Mouse (Mus musculus) hindbrain, embryonic 16.5 days (tissue): ENCODE measurements around the gene Zdhhc6. TPM values are rescaled to one million over a fixed set of nuclear protein-coding genes. Genes with fewer than 3 reads are reported as not detected.

Source experiments
- ATAC-seq: fragments of 200-750 bp; cut with Nextera tagmentation; 2 replicates; pipeline ENCODE4 v1.8.0; 2017; ENCODE audit warnings: moderate TSS enrichment, moderate library complexity
- H3K27ac ChIP-seq: fragments of 300-500 bp; sonication (generic); 2 replicates; pipeline ENCODE4 v1.5.1; 2014; ENCODE audit warnings: low read depth, mild to moderate bottlenecking, control low read depth, low read length, moderate library complexity
- H3K27me3 ChIP-seq: fragments of 300-500 bp; sonication (generic); replicated peaks from 2 replicates; pipeline ENCODE4 v1.6.1; 2014; ENCODE audit warnings: low read length; ENCODE audit not compliant: control insufficient read depth, insufficient read depth
- H3K36me3 ChIP-seq: fragments of 300-500 bp; sonication (generic); 2 replicates; pipeline ENCODE4 v1.6.1; 2014; ENCODE audit warnings: mild to moderate bottlenecking, low read length, moderate library complexity, mixed read lengths; ENCODE audit not compliant: control insufficient read depth, insufficient read depth
- H3K4me1 ChIP-seq: fragments of 300-500 bp; sonication (generic); 2 replicates; pipeline ENCODE4 v1.6.1; 2014; ENCODE audit warnings: low read depth, low read length; ENCODE audit not compliant: control insufficient read depth, insufficient read depth
- H3K4me2 ChIP-seq: fragments of 300-500 bp; sonication (generic); 2 replicates; pipeline ENCODE4 v1.6.1; 2014; ENCODE audit warnings: mild to moderate bottlenecking, low read length, control low read depth, moderate library complexity
- H3K4me3 ChIP-seq: fragments of 300-500 bp; sonication (generic); 2 replicates; pipeline ENCODE4 v1.5.1; 2014; ENCODE audit warnings: mild to moderate bottlenecking, low read length, control low read depth, moderate library complexity
- H3K9ac ChIP-seq: fragments of 300-500 bp; sonication (generic); 2 replicates; pipeline ENCODE4 v1.6.1; 2014; ENCODE audit warnings: low read depth, mild to moderate bottlenecking, control low read depth, low read length, moderate library complexity
- H3K9me3 ChIP-seq: fragments of 300-500 bp; sonication (generic); 2 replicates; pipeline ENCODE4 v1.6.1; 2014; ENCODE audit warnings: mild to moderate bottlenecking, low read length, moderate library complexity; ENCODE audit not compliant: control insufficient read depth
- WGBS: fragments of 180-500 bp; shearing (Covaris S2); extraction: QIAGEN DNeasy Blood & Tissue Kit; methylation state at CpG from one replicate; pipeline ENCODE4 v1.1.7; 2014; 5-methylcytosine and 5-hydroxymethylcytosine counted together
- polyA plus RNA-seq: library from polyadenylated mRNA; unstranded; fragments of >200 nt; fragmentation: Nextera tagmentation; extraction: Ambion mirVana; gene quantifications from 2 replicates; pipeline ENCODE4 v1.2.1, GENCODE M21; 2015

The Zdhhc6 gene
- polyA plus RNA-seq, 1 experiment from 2014 or later = 65.8 TPM

DNA sequence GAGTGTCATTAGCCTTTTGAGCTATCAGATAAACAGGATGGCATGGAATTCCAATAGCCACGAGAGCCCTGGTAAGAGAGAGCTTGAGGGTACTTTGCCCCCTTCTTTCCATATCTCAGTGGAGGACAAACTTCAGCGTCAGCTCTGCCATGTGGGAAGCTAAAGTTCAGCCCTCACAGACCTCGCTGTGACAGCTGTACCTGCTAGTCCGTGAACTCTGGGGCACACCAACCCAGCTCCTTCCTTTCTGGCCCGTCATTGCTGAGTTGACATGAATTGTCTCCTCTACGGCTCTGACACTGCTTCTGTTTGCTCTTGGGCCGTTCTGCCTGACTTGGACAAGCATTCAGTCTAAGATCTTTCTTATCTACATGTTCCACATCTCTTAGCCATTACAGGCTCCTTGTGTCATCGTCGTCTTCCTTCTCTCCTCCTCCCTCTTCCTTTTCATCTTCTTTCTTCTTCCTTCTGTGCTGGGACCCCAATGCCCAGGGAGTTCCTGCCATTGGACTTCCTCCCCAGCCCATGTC, 67.8 kb downstream of the Zdhhc6 start:
- no peaks in the 10 kb centered on the region for H3K9me3 ChIP-seq
- H3K36me3 ChIP-seq = no peaks in the 10 kb centered on the region
- H3K4me2 ChIP-seq = no peak overlapping the region
- H3K9ac ChIP-seq = no peak overlapping the region
- no peak for ATAC-seq
- WGBS = 75% methylated on average over 9 of the region's 9 CpGs
- no peak overlapping the region for H3K4me3 ChIP-seq
- H3K27me3 ChIP-seq = no peaks in the 10 kb centered on the region
- peaks cover 2% of the 10 kb centered on the region; the same call in 1 of the 2 replicates for H3K4me1 ChIP-seq
- no peak overlapping the region for H3K27ac ChIP-seq

DNA sequence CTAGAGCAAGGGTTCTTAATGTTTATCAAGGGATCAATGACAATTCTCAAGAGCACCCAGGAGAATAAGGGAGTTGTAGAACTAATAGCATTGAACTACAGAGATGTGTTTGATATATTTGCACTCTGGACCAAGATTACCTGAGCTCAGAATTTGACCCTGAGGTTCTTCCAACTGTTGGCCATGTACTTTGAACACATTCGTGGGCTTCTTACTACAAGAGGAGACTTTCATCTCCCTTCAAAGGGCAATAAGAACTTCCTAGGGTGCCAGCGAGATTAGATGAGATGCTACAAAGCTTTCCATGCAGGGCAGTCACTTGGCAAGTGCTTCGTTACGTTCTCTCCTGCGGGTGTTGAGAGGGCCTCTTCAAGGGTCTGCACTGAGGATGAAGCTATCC, 68.3 kb downstream of the Zdhhc6 start:
- Histone ChIP-seq H3K9ac (no peak overlapping the region), H3K27me3 (no peaks in the 10 kb centered on the region), H3K36me3 (no peaks in the 10 kb centered on the region), H3K27ac (no peak overlapping the region), H3K9me3 (no peaks in the 10 kb centered on the region), H3K4me1 (no peaks in the 10 kb centered on the region), H3K4me2 (no peak overlapping the region), H3K4me3 (no peak overlapping the region)
- ATAC-seq = no peak
- whole genome bisulfite sequencing = 87% methylated on average over 5 of the region's 5 CpGs

DNA sequence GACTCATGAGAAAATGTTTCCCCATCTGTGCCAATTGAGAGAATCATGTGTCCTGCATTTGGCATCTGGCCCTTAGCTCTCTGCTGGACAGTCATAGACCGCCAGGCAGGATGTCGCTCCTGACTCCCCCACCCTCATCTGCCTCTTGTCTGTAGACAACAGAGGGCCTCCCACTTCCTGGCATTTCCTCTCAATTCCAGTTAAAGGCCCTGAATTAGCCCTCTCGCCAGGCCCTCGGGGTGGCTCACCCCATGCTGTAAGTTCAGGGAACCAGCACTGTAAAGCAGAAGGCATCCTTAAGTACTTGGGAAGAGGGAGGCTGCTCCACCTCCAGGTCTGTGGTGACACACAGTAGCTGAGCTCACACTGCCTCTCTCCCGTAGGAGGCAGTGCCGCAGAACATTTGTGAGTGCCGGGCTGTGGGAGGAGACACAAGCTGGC, 71.0 kb downstream of the Zdhhc6 start:
- Histone ChIP-seq H3K9ac (no peak overlapping the region), H3K27me3 (no peaks in the 10 kb centered on the region), H3K4me1 (no peaks in the 10 kb centered on the region), H3K36me3 (no peaks in the 10 kb centered on the region), H3K9me3 (no peaks in the 10 kb centered on the region), H3K4me2 (no peak overlapping the region), H3K27ac (no peak overlapping the region), H3K4me3 (no peak overlapping the region)
- WGBS = 25% methylated on average over 7 of the region's 7 CpGs
- ATAC-seq = peak; percentile 72

GRCm38 (mm10) chr19:55241186-55241645, 74.6 kb downstream of the Zdhhc6 start, which contains the start of gene Gucy2g:
Gene Gucy2g (minus strand): TSS chr19:55241236.
- ATAC-seq = no peak
- no peaks in the 10 kb centered on the region for H3K4me1 ChIP-seq
- H3K27me3 ChIP-seq = no peaks in the 10 kb centered on the region
- H3K9ac ChIP-seq = no peak within 1 kb of the TSS
- no peak within 1 kb of the TSS for H3K4me2 ChIP-seq
- H3K4me3 ChIP-seq = no peak within 1 kb of the TSS
- no peaks in the 10 kb centered on the region for H3K36me3 ChIP-seq
- 78% methylated on average over 6 of the region's 6 CpGs for WGBS
- no peaks in the 10 kb centered on the region for H3K9me3 ChIP-seq
- H3K27ac ChIP-seq = no peak within 1 kb of the TSS

GRCm38 (mm10) chr19:55239766-55240426, 75.9 kb downstream of the Zdhhc6 start:
- no peak overlapping the region for H3K9ac ChIP-seq
- no peak for ATAC-seq
- no peak overlapping the region for H3K27ac ChIP-seq
- no peaks in the 10 kb centered on the region for H3K9me3 ChIP-seq
- no peaks in the 10 kb centered on the region for H3K36me3 ChIP-seq
- no peaks in the 10 kb centered on the region for H3K27me3 ChIP-seq
- H3K4me3 ChIP-seq = no peak overlapping the region
- WGBS = 71% methylated on average over 6 of the region's 6 CpGs
- no peak overlapping the region for H3K4me2 ChIP-seq
- H3K4me1 ChIP-seq = no peaks in the 10 kb centered on the region

- no peaks in the 10 kb centered on the region for H3K27me3 ChIP-seq
- H3K9me3 ChIP-seq = no peaks in the 10 kb centered on the region
- no peak overlapping the region for H3K4me2 ChIP-seq
- H3K9ac ChIP-seq = no peak overlapping the region
- H3K36me3 ChIP-seq = no peaks in the 10 kb centered on the region
- WGBS = 80% methylated on average over 5 of the region's 5 CpGs
- H3K4me3 ChIP-seq = no peak overlapping the region
- no peak for ATAC-seq
- H3K4me1 ChIP-seq = no peaks in the 10 kb centered on the region
- H3K27ac ChIP-seq = no peak overlapping the region
Measured at GRCm38 (mm10) chr19:55236564-55236963, 79.3 kb downstream of the Zdhhc6 start.

DNA sequence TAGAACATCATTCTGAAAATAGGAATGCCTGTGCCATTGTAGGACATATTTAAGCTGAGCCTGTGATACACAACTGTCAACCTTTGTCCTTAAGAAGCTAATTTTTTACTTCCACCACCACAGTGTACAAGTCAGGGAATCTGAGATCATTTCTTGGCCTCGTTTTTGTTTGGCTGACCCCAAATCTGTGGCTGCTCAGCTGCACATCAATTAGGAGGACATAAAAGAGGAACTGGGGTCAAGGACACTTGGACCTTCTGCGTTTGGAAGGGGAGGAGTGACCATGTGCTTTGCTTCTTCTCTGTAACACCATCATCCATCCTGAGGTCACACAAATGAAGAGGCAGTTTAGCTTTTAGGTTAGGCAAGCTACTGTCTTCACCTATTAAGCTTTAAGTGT, 79.8 kb downstream of the Zdhhc6 start:
- WGBS = 53% methylated on average over 2 of the region's 2 CpGs
- H3K27ac ChIP-seq = no peak overlapping the region
- no peaks in the 10 kb centered on the region for H3K4me1 ChIP-seq
- H3K9me3 ChIP-seq = no peaks in the 10 kb centered on the region
- H3K27me3 ChIP-seq = no peaks in the 10 kb centered on the region
- ATAC-seq = no peak
- no peaks in the 10 kb centered on the region for H3K36me3 ChIP-seq
- no peak overlapping the region for H3K4me2 ChIP-seq
- H3K9ac ChIP-seq = no peak overlapping the region
- no peak overlapping the region for H3K4me3 ChIP-seq

GRCm38 (mm10) chr19:55232136-55232535, 83.7 kb downstream of the Zdhhc6 start:
- Histone ChIP-seq H3K36me3 (no peaks in the 10 kb centered on the region), H3K4me1 (no peaks in the 10 kb centered on the region), H3K27ac (no peak overlapping the region), H3K27me3 (no peaks in the 10 kb centered on the region), H3K9ac (no peak overlapping the region), H3K4me3 (no peak overlapping the region), H3K9me3 (no peaks in the 10 kb centered on the region), H3K4me2 (no peak overlapping the region)
- no peak for ATAC-seq
- WGBS = 55% methylated on average over 8 of the region's 8 CpGs

GRCm38 (mm10) chr19:55231081-55231480, 84.8 kb downstream of the Zdhhc6 start:
- Histone ChIP-seq H3K4me1 (no peaks in the 10 kb centered on the region), H3K4me2 (no peak overlapping the region), H3K9ac (no peak overlapping the region), H3K4me3 (no peak overlapping the region), H3K27me3 (no peaks in the 10 kb centered on the region), H3K27ac (no peak overlapping the region), H3K9me3 (no peaks in the 10 kb centered on the region), H3K36me3 (no peaks in the 10 kb centered on the region)
- ATAC-seq = no peak
- 78% methylated on average over 10 of the region's 10 CpGs for WGBS
